In the genomic region with DNA sequence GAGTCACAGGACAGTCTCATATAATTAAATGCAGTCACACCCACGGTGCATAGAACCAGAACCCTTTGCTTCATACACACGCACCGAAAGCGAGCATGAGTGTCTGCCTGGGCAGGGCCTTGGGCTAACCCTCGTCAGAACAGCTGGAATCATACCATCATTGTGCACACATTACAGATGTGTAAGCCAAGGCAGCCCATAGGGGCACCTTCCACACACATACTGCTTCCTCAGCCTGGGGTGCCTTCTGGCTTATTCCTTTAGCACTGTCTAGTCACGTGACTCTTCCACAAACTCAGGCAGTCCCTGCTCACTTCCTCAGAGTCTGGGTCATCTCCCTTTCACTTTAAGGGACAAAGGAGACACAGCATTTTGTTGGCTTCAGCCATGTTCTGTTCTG, we compare ENCODE assay signal across 7 mouse cellular contexts. TPM values are rescaled to one million over a fixed set of nuclear protein-coding genes. Genes with fewer than 3 reads are reported as not detected.
A peak's percentile ranks its signal among the peaks of the same experiment; 100 is the strongest.
DNase-seq lines count a peak whose midpoint lies in the region; ATAC-seq lines count a peak whose summit lies in the region.

No protein-coding gene starts in this region.

- H3K27ac ChIP-seq in neural tube, embryonic 11.5 days (ENCODE audit: low read depth, low read length) = peak overlapping the region; percentile 2
- H3K27ac ChIP-seq in forebrain, embryonic 15.5 days (replicated peaks) = peak overlapping the region; percentile 79
- H3K27ac ChIP-seq in liver, embryonic 12.5 days = peak overlapping the region; percentile 100
- 0 out of 2 replicates have a peak overlapping the region, but pooled peaks have one; percentile 54 for H3K27ac ChIP-seq in neural tube, embryonic 15.5 days (replicated peaks)

- ATAC-seq in neural tube, embryonic 11.5 days (ENCODE audit: insufficient read depth, low FRiP score, low TSS enrichment) = no peak
- no peak for ATAC-seq in forebrain, embryonic 15.5 days (replicated peaks)
- no peak for ATAC-seq in liver, embryonic 12.5 days
- ATAC-seq in neural tube, embryonic 15.5 days (ENCODE audit: low FRiP score) = no peak
- ATAC-seq in activated CD4-positive, CD25-positive, alpha-beta regulatory T cell, adult 4 months = no peak

- H3K36me3 ChIP-seq in neural tube, embryonic 11.5 days (ENCODE audit: control insufficient read depth, insufficient read depth, low read length) = no peaks in the 10 kb centered on the region
- no peaks in the 10 kb centered on the region for H3K36me3 ChIP-seq in forebrain, embryonic 15.5 days
- no peaks in the 10 kb centered on the region for H3K36me3 ChIP-seq in liver, embryonic 12.5 days
- H3K36me3 ChIP-seq in neural tube, embryonic 15.5 days = no peaks in the 10 kb centered on the region

- H3K9me3 ChIP-seq in neural tube, embryonic 11.5 days (ENCODE audit: control insufficient read depth, low read length) = no peaks in the 10 kb centered on the region
- no peaks in the 10 kb centered on the region for H3K9me3 ChIP-seq in forebrain, embryonic 15.5 days
- H3K9me3 ChIP-seq in liver, embryonic 12.5 days (replicated peaks) = no peaks in the 10 kb centered on the region
- H3K9me3 ChIP-seq in neural tube, embryonic 15.5 days (replicated peaks) = no peaks in the 10 kb centered on the region

- WGBS in neural tube, embryonic 11.5 days = 77% methylated on average over 6 of the region's 6 CpGs
- 84% methylated on average over 6 of the region's 6 CpGs for WGBS in forebrain, embryonic 15.5 days
- WGBS in liver, embryonic 12.5 days (ENCODE audit: insufficient replicate concordance) = 44% methylated on average over 6 of the region's 6 CpGs
- WGBS in neural tube, embryonic 15.5 days = 79% methylated on average over 6 of the region's 6 CpGs

- H3K4me3 ChIP-seq in neural tube, embryonic 11.5 days (ENCODE audit: low read depth, low read length) = no peak overlapping the region
- no peak overlapping the region for H3K4me3 ChIP-seq in forebrain, embryonic 15.5 days
- H3K4me3 ChIP-seq in liver, embryonic 12.5 days = peak overlapping the region; percentile 24
- no peak overlapping the region for H3K4me3 ChIP-seq in neural tube, embryonic 15.5 days (replicated peaks)

- no peak for DNase-seq in neural tube, embryonic 11.5 days (ENCODE audit: low spot score)
- no peak for DNase-seq in neural tube, embryonic 10.5 days (ENCODE audit: extremely low spot score, low spot score)
- no peak for DNase-seq in urinary bladder, adult 18-20 months (ENCODE audit: low spot score in 2 of 2)

- peaks cover 10% of the 10 kb centered on the region for H3K27me3 ChIP-seq in neural tube, embryonic 11.5 days (ENCODE audit: control insufficient read depth, insufficient read depth, low read length)
- no peaks in the 10 kb centered on the region for H3K27me3 ChIP-seq in forebrain, embryonic 15.5 days
- no peaks in the 10 kb centered on the region for H3K27me3 ChIP-seq in liver, embryonic 12.5 days (replicated peaks)
- H3K27me3 ChIP-seq in neural tube, embryonic 15.5 days (replicated peaks) = 0 out of 2 replicates have a peak, but pooled peaks cover 2% of the 10 kb centered on the region

- no peak overlapping the region for H3K9ac ChIP-seq in neural tube, embryonic 11.5 days (ENCODE audit: low read length)
- H3K9ac ChIP-seq in forebrain, embryonic 15.5 days (replicated peaks) = no peak overlapping the region
- H3K9ac ChIP-seq in liver, embryonic 12.5 days = peak overlapping the region; percentile 75
- H3K9ac ChIP-seq in neural tube, embryonic 15.5 days (replicated peaks) = no peak overlapping the region

- peaks cover 30% of the 10 kb centered on the region for H3K4me1 ChIP-seq in neural tube, embryonic 11.5 days (ENCODE audit: control insufficient read depth, insufficient read depth, low read length)
- H3K4me1 ChIP-seq in forebrain, embryonic 15.5 days = peaks cover 54% of the 10 kb centered on the region
- H3K4me1 ChIP-seq in liver, embryonic 12.5 days = peaks cover 95% of the 10 kb centered on the region
- H3K4me1 ChIP-seq in neural tube, embryonic 15.5 days = peaks cover 55% of the 10 kb centered on the region

- H3K4me2 ChIP-seq in neural tube, embryonic 11.5 days (ENCODE audit: low read depth) = no peak overlapping the region
- H3K4me2 ChIP-seq in forebrain, embryonic 15.5 days (replicated peaks) = no peak overlapping the region
- peak overlapping the region; percentile 98 for H3K4me2 ChIP-seq in liver, embryonic 12.5 days
- no peak overlapping the region for H3K4me2 ChIP-seq in neural tube, embryonic 15.5 days

RNA-seq across cellular contexts. Expression of gene 4930404H24Rik, which starts 3.7 kb away (rescaled TPM):
- polyA plus RNA-seq in neural tube, embryonic 11.5 days (2014; fragmentation: Nextera tagmentation; extraction: Ambion mirVana) = not detected in 2 replicates
- polyA plus RNA-seq in forebrain, embryonic 15.5 days (2015; fragmentation: Nextera tagmentation; extraction: Ambion mirVana) = not detected in 2 replicates
- not detected in 2 replicates for polyA plus RNA-seq in liver, embryonic 12.5 days (2016; fragmentation: Nextera tagmentation; extraction: Ambion mirVana)
- not detected in 2 replicates for polyA plus RNA-seq in neural tube, embryonic 15.5 days (2015; fragmentation: Nextera tagmentation; extraction: Ambion mirVana)
- polyA plus RNA-seq in activated CD4-positive, CD25-positive, alpha-beta regulatory T cell, adult 4 months (2017; shearing (Covaris generic)) = not detected

RNA-seq across cellular contexts. Expression of gene Nol4l, which starts 33.5 kb away (rescaled TPM):
- 32.1 and 37.5 TPM in 2 replicates for polyA plus RNA-seq in neural tube, embryonic 11.5 days (2014; fragmentation: Nextera tagmentation; extraction: Ambion mirVana)
- polyA plus RNA-seq in forebrain, embryonic 15.5 days (2015; fragmentation: Nextera tagmentation; extraction: Ambion mirVana) = 44.1 and 44.8 TPM in 2 replicates
- polyA plus RNA-seq in liver, embryonic 12.5 days (2016; fragmentation: Nextera tagmentation; extraction: Ambion mirVana) = 9.3 and 9.8 TPM in 2 replicates
- polyA plus RNA-seq in neural tube, embryonic 15.5 days (2015; fragmentation: Nextera tagmentation; extraction: Ambion mirVana) = 31.4 and 36.1 TPM in 2 replicates
- 1 to 10 TPM; 2.7 to 3.5 TPM for polyA plus RNA-seq in activated CD4-positive, CD25-positive, alpha-beta regulatory T cell, adult 4 months (2017; shearing (Covaris generic))

Comparison
In these comparisons a context has a peak if more than half of its experiments do, and no peak if none do; other contexts are left out.
1. H3K27ac ChIP-seq: peak in every context shown above with its lines; median percentile 100 in liver, embryonic 12.5 days; 79 in forebrain, embryonic 15.5 days; 54 in neural tube, embryonic 15.5 days; 2 in neural tube, embryonic 11.5 days.